Mouse (Mus musculus) hindbrain, embryonic 14.5 days (tissue): ENCODE data around the gene Utp4. TPM values are rescaled to one million over a fixed set of nuclear protein-coding genes. Genes with fewer than 3 reads are reported as not detected.

Experiments
- ATAC-seq: fragments of 200-750 bp; cut with Nextera tagmentation; 2 replicates; pipeline ENCODE4 v1.8.0; 2017; ENCODE audit warnings: moderate number of reproducible peaks, mild to moderate bottlenecking, moderate TSS enrichment, moderate library complexity; ENCODE audit not compliant: low FRiP score
- DNase-seq: peaks from one replicate; pipeline ENCODE4 v3.0.0-alpha.2; 2015; ENCODE audit warnings: low spot score
- H3K27ac ChIP-seq: fragments of 300-500 bp; sonication (generic); 2 replicates; pipeline ENCODE4 v1.5.1; 2014; ENCODE audit warnings: mild to moderate bottlenecking, moderate library complexity
- H3K27me3 ChIP-seq: fragments of 300-500 bp; sonication (generic); 2 replicates; pipeline ENCODE4 v1.6.1; 2014; ENCODE audit warnings: mild to moderate bottlenecking, low read length, mixed read lengths; ENCODE audit not compliant: control insufficient read depth, insufficient read depth
- H3K36me3 ChIP-seq: fragments of 300-500 bp; sonication (generic); replicated peaks from 2 replicates; pipeline ENCODE4 v1.6.1; 2014; ENCODE audit not compliant: control insufficient read depth, insufficient read depth
- H3K4me1 ChIP-seq: fragments of 300-500 bp; sonication (generic); replicated peaks from 2 replicates; pipeline ENCODE4 v1.6.1; 2014; ENCODE audit warnings: antibody characterized with exemption, low read length, mixed read lengths; ENCODE audit not compliant: control insufficient read depth, insufficient read depth
- H3K4me2 ChIP-seq: fragments of 300-500 bp; sonication (generic); replicated peaks from 2 replicates; pipeline ENCODE4 v1.6.1; 2014; ENCODE audit warnings: mild to moderate bottlenecking, moderate library complexity
- H3K4me3 ChIP-seq: fragments of 300-500 bp; sonication (generic); replicated peaks from 2 replicates; pipeline ENCODE4 v1.5.1; 2014; ENCODE audit warnings: mild to moderate bottlenecking, low read length
- H3K9ac ChIP-seq: fragments of 300-500 bp; sonication (generic); 2 replicates; pipeline ENCODE4 v1.6.1; 2014
- H3K9me3 ChIP-seq: fragments of 300-500 bp; sonication (generic); 2 replicates; pipeline ENCODE4 v1.6.1; 2016; ENCODE audit warnings: low read length; ENCODE audit not compliant: control insufficient read depth
- WGBS: fragments of 180-500 bp; shearing (Covaris S2); extraction: QIAGEN DNeasy Blood & Tissue Kit; methylation state at CpG from one replicate; pipeline ENCODE4 v1.1.7; 2014; 5-methylcytosine and 5-hydroxymethylcytosine counted together
- polyA plus RNA-seq: library from polyadenylated mRNA; unstranded; fragments of >200 nt; fragmentation: Nextera tagmentation; extraction: Ambion mirVana; gene quantifications from 2 replicates; pipeline ENCODE4 v1.2.1, GENCODE M21; 2014

Gene Utp4
- polyA plus RNA-seq, 1 experiment from 2014 or later = 39.6 TPM

DNA sequence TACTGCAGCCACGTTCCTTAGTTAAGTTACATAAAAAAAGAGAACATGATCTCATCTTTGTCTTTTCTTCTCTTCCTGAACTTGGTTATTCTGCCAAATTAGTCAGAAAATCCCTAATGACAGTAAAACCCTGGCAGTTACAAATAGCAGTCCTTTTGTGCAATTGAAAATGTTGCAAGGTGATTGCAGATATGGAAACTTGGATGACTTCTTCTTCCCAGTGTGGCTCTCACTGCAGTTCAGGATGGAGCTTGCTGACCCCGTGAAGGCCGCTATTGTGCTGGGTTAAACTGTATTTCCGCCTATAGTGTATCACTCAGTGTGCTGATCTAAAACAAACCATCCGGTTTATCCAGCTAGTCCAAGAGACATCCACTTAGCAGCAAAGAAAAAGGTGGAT, 78.5 kb downstream of the Utp4 start:
- no peak for ATAC-seq
- no peak overlapping the region for H3K4me3 ChIP-seq
- WGBS = 83% methylated on average over 5 of the region's 5 CpGs

More for the DNA sequence above, 78.5 kb downstream of the Utp4 start:
- no peak for DNase-seq
- H3K4me2 ChIP-seq = no peak overlapping the region
- no peaks in the 10 kb centered on the region for H3K4me1 ChIP-seq
- no peaks in the 10 kb centered on the region for H3K9me3 ChIP-seq
- no peak overlapping the region for H3K27ac ChIP-seq
- no peaks in the 10 kb centered on the region for H3K36me3 ChIP-seq
- no peak overlapping the region for H3K9ac ChIP-seq
- peaks cover 5% of the 10 kb centered on the region; the same call in 1 of the 2 replicates for H3K27me3 ChIP-seq

Other genes with a start within 250 kb of the Utp4 start
- 4.7 and 5.5 TPM in 2 replicates for gene Tango6, start 210.6 kb upstream of the Utp4 start, polyA plus RNA-seq
- gene Has3, start 23.4 kb upstream of the Utp4 start, polyA plus RNA-seq = 1.2 and 1.7 TPM in 2 replicates
- gene Sntb2, start 42.1 kb downstream of the Utp4 start, polyA plus RNA-seq = 6.3 and 7.3 TPM in 2 replicates
- gene Vps4a, start 137.6 kb downstream of the Utp4 start, polyA plus RNA-seq = 149 and 172 TPM in 2 replicates
- 32.1 and 32.3 TPM in 2 replicates for gene Pdf, start 155.0 kb downstream of the Utp4 start, polyA plus RNA-seq
- gene Cog8, start 163.1 kb downstream of the Utp4 start, polyA plus RNA-seq = 40.7 and 42.6 TPM in 2 replicates
- gene Nip7, start 163.2 kb downstream of the Utp4 start, polyA plus RNA-seq = 69.3 and 70.2 TPM in 2 replicates
- not detected in 2 replicates for gene Tmed6, start 172.0 kb downstream of the Utp4 start, polyA plus RNA-seq
- gene Terf2, start 202.9 kb downstream of the Utp4 start, polyA plus RNA-seq = 20.5 and 22.2 TPM in 2 replicates